Mouse (Mus musculus) lung, embryonic 16.5 days (tissue): ENCODE measurements around the gene Bag1. TPM values are rescaled to one million over a fixed set of nuclear protein-coding genes. Genes with fewer than 3 reads are reported as not detected.

ENCODE experiments used
- ATAC-seq: fragments of 200-750 bp; cut with Nextera tagmentation; 2 replicates; pipeline ENCODE4 v1.8.0; 2017; ENCODE audit warnings: low read depth, mild to moderate bottlenecking, moderate library complexity
- H3K27ac ChIP-seq: fragments of 300-500 bp; sonication (generic); 2 replicates; pipeline ENCODE4 v1.5.1; 2014; ENCODE audit warnings: mild to moderate bottlenecking, control low read depth, low read length
- H3K27me3 ChIP-seq: fragments of 300-500 bp; sonication (generic); 2 replicates; pipeline ENCODE4 v1.6.1; 2014; ENCODE audit warnings: low read depth, low read length, mixed read lengths; ENCODE audit not compliant: control insufficient read depth, insufficient read depth
- H3K36me3 ChIP-seq: fragments of 300-500 bp; sonication (generic); 2 replicates; pipeline ENCODE4 v1.6.1; 2014; ENCODE audit warnings: low read length; ENCODE audit not compliant: control insufficient read depth, insufficient read depth
- H3K4me1 ChIP-seq: fragments of 300-500 bp; sonication (generic); replicated peaks from 2 replicates; pipeline ENCODE4 v1.6.1; 2014; ENCODE audit warnings: low read length, mixed read lengths; ENCODE audit not compliant: control insufficient read depth, insufficient read depth
- H3K4me2 ChIP-seq: fragments of 300-500 bp; sonication (generic); 2 replicates; pipeline ENCODE4 v1.6.1; 2014; ENCODE audit warnings: low read depth, low read length, control low read depth
- H3K4me3 ChIP-seq: fragments of 300-500 bp; sonication (generic); 2 replicates; pipeline ENCODE4 v1.5.1; 2014; ENCODE audit warnings: mild to moderate bottlenecking, low read length, control low read depth
- H3K9ac ChIP-seq: fragments of 300-500 bp; sonication (generic); 2 replicates; pipeline ENCODE4 v1.6.1; 2014; ENCODE audit warnings: low read length, control low read depth
- H3K9me3 ChIP-seq: fragments of 300-500 bp; sonication (generic); 2 replicates; pipeline ENCODE4 v1.6.1; 2016; ENCODE audit warnings: low read length; ENCODE audit not compliant: control insufficient read depth
- WGBS: fragments of 180-500 bp; shearing (Covaris S2); extraction: QIAGEN DNeasy Blood & Tissue Kit; methylation state at CpG from one replicate; pipeline ENCODE4 v1.1.7; 2014; 5-methylcytosine and 5-hydroxymethylcytosine counted together
- polyA plus RNA-seq: library from polyadenylated mRNA; unstranded; fragments of >200 nt; fragmentation: Nextera tagmentation; extraction: Ambion mirVana; gene quantifications from 2 replicates; pipeline ENCODE4 v1.2.1, GENCODE M21; 2015

The Bag1 gene
- polyA plus RNA-seq, 1 experiment from 2014 or later: 187 TPM

DNA sequence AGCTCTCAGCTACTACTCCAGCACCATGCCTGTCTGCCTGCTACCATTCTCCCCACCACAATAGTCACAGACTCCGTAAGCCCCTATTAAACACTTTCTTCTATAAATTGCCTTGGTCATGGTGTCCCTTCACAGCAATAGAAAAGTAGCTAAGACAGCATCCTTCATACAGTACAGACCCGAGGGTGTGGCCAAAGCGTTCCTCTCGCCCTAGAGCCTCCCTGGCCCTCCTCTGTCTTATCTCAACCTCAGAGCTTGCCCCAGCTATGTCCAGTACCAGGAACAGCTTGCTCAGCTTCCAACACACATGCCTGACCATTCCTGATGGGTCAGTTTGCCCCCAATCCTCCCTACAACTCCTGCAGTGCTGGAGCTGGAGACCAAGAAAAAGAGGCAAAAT, 47.5 kb downstream of the Bag1 start:
- Histone ChIP-seq H3K27me3 (no peaks in the 10 kb centered on the region), H3K36me3 (no peaks in the 10 kb centered on the region), H3K4me3 (no peak overlapping the region), H3K4me1 (no peaks in the 10 kb centered on the region), H3K9me3 (no peaks in the 10 kb centered on the region), H3K27ac (no peak overlapping the region), H3K4me2 (no peak overlapping the region), H3K9ac (no peak overlapping the region)
- WGBS: 79% methylated on average over 4 of the region's 4 CpGs
- no peak for ATAC-seq

DNA sequence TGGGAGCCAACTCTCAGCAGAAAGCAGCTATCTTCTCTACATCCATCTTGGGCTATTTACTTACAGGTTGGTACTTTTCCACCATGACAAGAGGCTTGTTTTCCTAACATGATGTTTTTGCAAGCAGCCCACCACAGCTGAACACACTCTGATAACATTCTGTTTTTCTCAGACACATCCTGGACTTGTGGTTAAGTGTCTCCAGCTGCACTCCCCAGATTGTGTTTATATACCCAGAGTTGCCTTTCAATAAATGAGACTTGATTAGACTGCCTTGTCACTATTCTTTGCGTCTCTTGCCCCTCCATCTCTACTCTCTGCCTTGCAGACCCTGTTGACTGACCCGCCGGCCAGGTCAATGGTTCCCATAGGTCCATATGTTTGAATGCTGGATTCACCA, 48.0 kb downstream of the Bag1 start:
- Histone ChIP-seq H3K9ac (no peak overlapping the region), H3K27ac (no peak overlapping the region), H3K27me3 (no peaks in the 10 kb centered on the region), H3K36me3 (no peaks in the 10 kb centered on the region), H3K9me3 (no peaks in the 10 kb centered on the region), H3K4me3 (no peak overlapping the region), H3K4me1 (no peaks in the 10 kb centered on the region), H3K4me2 (no peak overlapping the region)
- ATAC-seq: no peak
- WGBS: 80% methylated on average over 3 of the region's 3 CpGs

DNA sequence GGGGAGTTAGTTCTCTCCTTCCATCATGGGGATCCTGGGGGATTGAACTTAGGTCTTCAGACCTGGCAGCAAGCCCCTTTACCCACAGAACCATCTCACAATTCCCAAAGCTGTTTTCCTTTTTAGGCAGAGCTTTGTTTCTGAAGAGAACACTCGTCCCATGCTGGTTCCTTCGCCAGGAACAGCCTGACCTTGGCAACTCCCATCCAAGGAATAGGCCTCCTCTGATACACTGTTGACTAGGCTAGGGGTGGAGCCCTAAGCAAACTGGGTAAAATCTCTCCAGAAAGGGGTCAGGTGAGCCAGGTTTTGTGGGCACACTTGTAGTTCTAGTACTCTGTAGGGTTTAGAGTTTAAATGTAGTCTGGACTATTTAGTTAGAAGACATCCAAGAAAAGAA, 48.8 kb downstream of the Bag1 start:
- Histone ChIP-seq H3K9ac (no peak overlapping the region), H3K4me1 (no peaks in the 10 kb centered on the region), H3K27ac (no peak overlapping the region), H3K4me2 (no peak overlapping the region), H3K36me3 (no peaks in the 10 kb centered on the region), H3K9me3 (no peaks in the 10 kb centered on the region), H3K4me3 (no peak overlapping the region), H3K27me3 (no peaks in the 10 kb centered on the region)
- WGBS: 60% methylated on average over 2 of the region's 2 CpGs
- no peak for ATAC-seq

DNA sequence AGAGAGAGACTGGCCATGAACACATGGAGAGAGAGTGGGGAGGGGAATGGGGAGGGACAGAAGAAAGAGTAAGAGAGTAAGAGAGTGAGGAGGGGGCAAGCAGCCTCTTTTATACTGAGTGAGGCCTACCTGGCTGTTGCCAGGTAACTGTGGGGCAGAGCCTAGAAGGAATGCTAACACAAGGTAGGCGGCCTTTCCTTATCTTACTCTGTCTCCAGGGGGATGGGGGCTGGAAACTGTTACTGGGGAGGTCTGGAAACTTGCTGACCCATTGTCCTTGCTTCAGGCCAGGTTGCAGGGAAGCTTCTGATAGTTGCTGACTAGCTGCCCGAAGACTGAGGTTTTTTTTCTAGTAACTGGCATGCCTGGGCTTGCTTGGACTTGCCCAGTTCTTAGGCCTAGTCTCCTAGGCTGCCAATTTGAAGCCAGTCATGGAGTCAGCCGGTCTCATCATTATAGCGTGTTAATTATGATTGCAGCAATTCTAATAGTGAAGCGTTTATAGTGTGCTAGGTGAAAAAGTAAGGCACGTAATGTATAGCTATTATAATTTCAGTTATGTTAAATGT, 49.5 kb downstream of the Bag1 start:
- Histone ChIP-seq H3K36me3 (no peaks in the 10 kb centered on the region), H3K27me3 (no peaks in the 10 kb centered on the region), H3K4me1 (no peaks in the 10 kb centered on the region), H3K4me3 (no peak overlapping the region), H3K9ac (no peak overlapping the region), H3K4me2 (no peak overlapping the region), H3K27ac (peak overlapping the region; percentile 48; the same call in 1 of the 2 replicates), H3K9me3 (no peaks in the 10 kb centered on the region)
- peak; percentile 74; the same call in 1 of the 2 replicates for ATAC-seq
- 70% methylated on average over 6 of the region's 6 CpGs for WGBS

DNA sequence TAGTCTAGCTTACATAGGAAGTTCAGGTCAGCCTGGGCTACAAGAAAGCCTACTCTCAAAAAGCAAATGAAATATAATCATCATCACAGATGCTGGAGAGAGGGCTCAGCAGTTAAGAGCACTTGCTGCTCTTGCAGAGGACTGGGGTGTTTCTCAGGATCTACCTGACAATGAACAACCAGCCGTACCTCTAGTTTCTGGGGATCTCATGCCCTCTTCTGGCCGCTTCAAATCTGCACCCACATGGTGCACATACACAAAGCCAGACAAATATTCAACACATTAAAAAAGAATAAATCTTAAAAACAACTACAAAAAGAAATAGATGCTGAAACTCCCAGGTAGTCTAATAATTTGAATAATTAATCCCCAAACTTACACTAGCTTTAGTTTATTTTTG, 52.4 kb downstream of the Bag1 start:
- Histone ChIP-seq H3K4me2 (no peak overlapping the region), H3K27ac (no peak overlapping the region), H3K27me3 (no peaks in the 10 kb centered on the region), H3K4me3 (no peak overlapping the region), H3K9ac (no peak overlapping the region), H3K36me3 (no peaks in the 10 kb centered on the region), H3K9me3 (no peaks in the 10 kb centered on the region), H3K4me1 (no peaks in the 10 kb centered on the region)
- ATAC-seq: no peak
- 88% methylated on average over 2 of the region's 2 CpGs for WGBS

DNA sequence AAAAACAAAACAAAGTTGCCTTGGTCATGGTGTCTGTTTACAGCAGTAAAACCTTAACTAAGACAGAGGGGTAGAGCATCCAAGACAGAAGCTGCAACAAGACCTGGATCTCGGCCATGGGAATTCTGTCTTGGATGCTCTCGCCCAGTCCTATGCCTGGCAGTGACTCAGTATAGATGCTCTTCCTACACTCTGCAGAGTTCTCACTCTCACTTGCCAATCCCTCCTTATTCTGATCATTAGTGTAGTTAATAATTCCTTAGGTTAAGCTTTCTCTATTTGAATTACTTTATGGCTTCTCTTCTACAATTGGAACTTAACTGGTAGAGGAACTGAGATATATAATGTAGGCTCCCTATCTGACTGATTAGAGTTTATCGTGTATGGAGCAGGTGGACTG, 53.0 kb downstream of the Bag1 start:
- WGBS: 86% methylated on average over 3 of the region's 3 CpGs
- Histone ChIP-seq H3K36me3 (no peaks in the 10 kb centered on the region), H3K9me3 (no peaks in the 10 kb centered on the region), H3K4me2 (no peak overlapping the region), H3K4me3 (no peak overlapping the region), H3K9ac (no peak overlapping the region), H3K27ac (no peak overlapping the region), H3K4me1 (no peaks in the 10 kb centered on the region), H3K27me3 (no peaks in the 10 kb centered on the region)
- ATAC-seq: no peak

DNA sequence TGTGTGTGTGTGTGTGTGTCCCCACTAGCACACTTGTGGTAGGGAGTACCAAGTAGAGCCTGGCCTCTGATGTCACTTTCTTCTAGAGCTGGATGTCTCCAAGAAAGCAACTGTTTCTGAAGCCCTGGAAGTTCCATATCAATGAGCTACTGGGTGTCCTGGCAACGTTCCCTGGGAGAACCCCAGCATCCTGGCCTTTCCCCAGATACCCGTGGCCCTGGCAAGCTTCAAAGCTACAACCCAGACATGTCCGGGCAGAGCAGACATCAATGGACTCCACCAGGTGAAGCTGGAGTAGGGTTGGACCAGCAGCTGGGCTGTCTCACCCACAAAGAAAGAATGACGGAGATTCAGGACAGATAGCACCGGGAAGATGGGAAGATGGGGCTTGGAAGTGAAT, 56.9 kb downstream of the Bag1 start:
- Histone ChIP-seq H3K9me3 (no peaks in the 10 kb centered on the region), H3K27ac (no peak overlapping the region), H3K27me3 (no peaks in the 10 kb centered on the region), H3K36me3 (no peaks in the 10 kb centered on the region), H3K9ac (no peak overlapping the region), H3K4me1 (no peaks in the 10 kb centered on the region), H3K4me3 (no peak overlapping the region), H3K4me2 (no peak overlapping the region)
- ATAC-seq: no peak
- WGBS: 67% methylated on average over 5 of the region's 5 CpGs

DNA sequence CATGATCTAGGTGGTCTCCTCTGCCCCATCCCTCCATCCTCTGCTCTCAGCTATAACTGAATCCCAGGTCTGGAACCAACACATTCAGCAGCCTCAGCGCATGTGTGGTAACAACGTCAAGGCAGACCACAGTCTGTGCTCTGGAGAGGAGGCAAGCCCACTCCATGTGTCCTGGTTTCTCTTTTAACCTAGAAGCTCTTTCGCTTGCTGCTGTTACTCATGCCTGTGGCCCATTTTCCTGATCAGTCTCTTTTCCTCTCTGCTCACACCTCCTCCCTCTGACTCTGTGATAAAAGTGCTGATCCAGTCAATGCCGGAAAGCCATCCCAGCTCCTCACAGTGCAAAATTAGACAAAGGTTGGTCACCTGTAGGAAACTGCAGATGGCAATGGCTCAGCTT, 58.1 kb downstream of the Bag1 start:
- H3K4me1 ChIP-seq: no peaks in the 10 kb centered on the region; the same call in 1 of the 2 replicates
- no peak for ATAC-seq
- no peak overlapping the region for H3K27ac ChIP-seq
- WGBS: 81% methylated on average over 4 of the region's 4 CpGs
- H3K36me3 ChIP-seq: no peaks in the 10 kb centered on the region
- H3K9ac ChIP-seq: no peak overlapping the region
- no peaks in the 10 kb centered on the region for H3K27me3 ChIP-seq
- H3K4me2 ChIP-seq: no peak overlapping the region
- no peaks in the 10 kb centered on the region for H3K9me3 ChIP-seq
- no peak overlapping the region for H3K4me3 ChIP-seq

DNA sequence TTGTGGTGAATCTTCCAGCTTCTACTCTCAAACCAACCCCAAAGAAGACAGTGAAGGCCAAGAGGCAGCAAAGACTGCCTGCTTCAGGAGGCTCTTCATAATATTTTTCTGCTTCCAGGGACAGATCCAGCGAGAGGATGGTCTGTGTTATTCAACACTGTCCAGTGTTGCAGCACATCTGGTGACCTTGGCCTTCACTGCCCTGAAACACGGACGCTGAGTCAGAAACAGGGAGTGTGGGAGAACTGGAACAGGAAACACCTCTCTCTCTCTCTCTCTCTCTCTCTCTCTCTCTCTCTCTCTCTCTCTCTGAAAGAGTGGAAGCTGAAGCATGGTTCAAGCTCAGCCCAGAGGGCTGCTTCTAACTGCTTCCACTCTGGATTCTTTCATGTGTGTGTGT, 58.8 kb downstream of the Bag1 start:
- peaks cover 6% of the 10 kb centered on the region; the same call in 1 of the 2 replicates for H3K4me1 ChIP-seq
- no peak overlapping the region for H3K9ac ChIP-seq
- no peak overlapping the region for H3K4me2 ChIP-seq
- no peaks in the 10 kb centered on the region for H3K27me3 ChIP-seq
- WGBS: 17% methylated on average over 3 of the region's 3 CpGs
- no peak overlapping the region for H3K4me3 ChIP-seq
- no peaks in the 10 kb centered on the region for H3K36me3 ChIP-seq
- no peak overlapping the region for H3K27ac ChIP-seq
- ATAC-seq: no peak
- H3K9me3 ChIP-seq: no peaks in the 10 kb centered on the region

DNA sequence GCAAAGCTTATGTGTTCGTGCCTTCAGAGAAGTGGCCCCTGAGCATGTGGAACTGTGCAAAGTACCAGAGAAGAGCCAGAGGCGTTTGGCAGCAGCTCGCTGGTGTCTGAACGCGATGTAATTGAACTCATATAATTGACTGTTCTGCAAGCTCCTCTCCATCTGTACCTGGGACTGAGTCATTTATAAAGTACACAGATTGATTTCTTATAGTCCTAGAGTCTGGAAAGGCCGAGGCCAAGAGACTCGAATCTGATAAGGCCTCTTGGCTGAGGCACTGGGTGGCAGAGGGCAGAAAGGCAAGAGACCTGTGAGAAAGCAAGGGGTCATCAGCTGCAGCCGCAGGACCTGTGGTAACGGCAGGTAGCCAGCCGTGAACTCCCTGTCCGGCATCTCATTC, 59.3 kb downstream of the Bag1 start:
- Histone ChIP-seq H3K27ac (no peak overlapping the region), H3K4me2 (no peak overlapping the region), H3K9ac (no peak overlapping the region), H3K27me3 (no peaks in the 10 kb centered on the region), H3K36me3 (no peaks in the 10 kb centered on the region), H3K4me3 (no peak overlapping the region), H3K9me3 (no peaks in the 10 kb centered on the region), H3K4me1 (peaks cover 6% of the 10 kb centered on the region; the same call in 1 of the 2 replicates)
- WGBS: 57% methylated on average over 11 of the region's 11 CpGs
- ATAC-seq: no peak
